Mouse (Mus musculus): ENCODE results near the gene Mrs2.
"Not testable (repeated sequence)": the region's sequence is repeated elsewhere in the genome, so short reads cannot be mapped to it uniquely, and the experiment has no call there.

The Mrs2 gene

GRCm38 (mm10) chr13:24981031-24981430, 39.1 kb downstream of the Mrs2 start:
- no peak for DNase-seq (ENCODE audit: low read depth, low spot score)

DNA sequence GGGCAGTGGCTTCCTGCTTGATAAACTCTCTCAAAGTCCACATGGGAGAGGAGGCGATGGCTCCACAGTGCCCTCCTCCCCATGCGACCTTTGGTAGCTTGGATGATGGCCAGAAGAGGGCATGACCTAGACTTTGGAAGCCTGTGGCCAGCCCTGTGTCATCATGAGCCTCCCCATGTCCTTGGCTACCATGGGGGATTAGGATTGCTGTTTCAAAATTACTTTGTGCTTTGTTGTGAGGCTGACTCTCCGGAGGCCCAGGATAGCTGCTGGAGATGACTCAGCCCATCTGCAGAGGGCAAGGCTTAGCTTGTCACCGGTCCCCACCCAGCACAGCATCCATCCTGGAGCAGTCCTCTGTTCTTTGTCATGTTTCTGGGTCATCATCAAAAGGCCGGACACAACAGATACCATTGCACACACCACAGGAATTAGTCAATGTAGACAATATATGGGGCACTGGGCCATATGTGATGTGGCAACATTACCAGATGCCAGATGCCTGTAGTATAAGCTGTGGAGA, 42.3 kb downstream of the Mrs2 start:
- peak; percentile 78 for DNase-seq (ENCODE audit: low read depth, low spot score)

DNA sequence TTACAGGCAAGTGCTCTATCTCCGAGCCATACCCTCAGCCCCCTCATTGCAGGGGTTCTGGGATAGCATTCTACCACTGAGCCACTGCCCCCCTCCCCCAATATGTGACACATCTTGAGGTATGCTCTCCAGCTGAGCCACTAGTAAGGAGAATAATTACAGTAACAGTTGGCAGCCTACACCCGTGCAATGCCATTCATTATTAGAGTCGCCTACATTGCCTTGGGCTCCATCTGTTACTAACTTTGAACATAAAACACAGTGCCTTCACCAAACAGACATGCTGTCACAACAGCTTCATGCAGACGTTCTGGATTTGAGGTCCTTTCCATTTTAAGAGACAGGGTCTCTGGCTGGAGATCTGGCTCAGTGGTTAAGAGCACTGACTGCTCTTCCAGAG, 43.8 kb downstream of the Mrs2 start:
- DNase-seq (ENCODE audit: low read depth, low spot score) = no peak

GRCm38 (mm10) chr13:24971776-24972175, 48.4 kb downstream of the Mrs2 start:
- not testable (repeated sequence) for DNase-seq (ENCODE audit: low read depth, low spot score)

DNA sequence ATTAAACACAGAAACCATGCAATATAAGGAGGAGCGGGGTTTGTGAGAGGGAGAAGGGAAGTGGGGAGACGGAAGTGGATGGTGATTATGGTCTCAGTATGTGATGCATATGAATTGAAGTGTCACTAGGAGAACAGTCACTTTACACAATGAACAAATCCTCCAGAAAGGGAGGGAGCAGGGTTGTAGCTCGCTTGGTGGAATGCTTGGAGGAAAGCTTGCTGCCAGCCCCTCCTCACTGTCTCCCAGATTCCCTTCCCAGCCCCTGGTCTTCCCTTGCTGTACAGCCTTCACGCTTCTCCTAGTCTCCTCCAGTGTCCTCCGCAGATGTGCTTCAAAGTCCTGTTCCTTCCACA, 54.4 kb downstream of the Mrs2 start:
- DNase-seq (ENCODE audit: low read depth, low spot score) = no peak

GRCm38 (mm10) chr13:24965130-24965845, 54.9 kb downstream of the Mrs2 start:
- no peak for DNase-seq (ENCODE audit: low read depth, low spot score)

GRCm38 (mm10) chr13:24962119-24962518, 58.1 kb downstream of the Mrs2 start:
- no peak for DNase-seq (ENCODE audit: low read depth, low spot score)

- DNase-seq (ENCODE audit: low read depth, low spot score) = no peak
These were observed 60.1 kb downstream of the Mrs2 start for GRCm38 (mm10) chr13:24960084-24960483.

DNA sequence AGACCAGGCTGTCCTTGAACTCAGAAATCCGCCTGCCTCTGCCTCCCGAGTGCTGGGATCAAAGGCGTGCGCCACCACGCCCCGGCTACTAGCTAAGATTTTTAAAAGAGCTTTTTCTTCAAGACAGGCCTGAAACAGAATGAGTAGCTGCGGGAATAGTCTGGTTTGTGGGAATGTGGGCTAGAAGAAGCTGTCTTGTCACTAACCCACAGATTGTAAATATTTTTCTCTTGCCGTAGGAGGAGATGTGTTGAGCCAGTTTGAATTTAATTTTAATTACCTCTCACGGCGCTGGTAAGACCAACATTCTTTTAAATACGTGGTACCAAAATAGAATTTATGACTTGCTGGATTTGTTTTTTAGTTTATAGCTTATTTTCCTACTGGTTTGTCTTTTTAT, 61.5 kb downstream of the Mrs2 start:
- no peak for DNase-seq (ENCODE audit: low read depth, low spot score)

DNA sequence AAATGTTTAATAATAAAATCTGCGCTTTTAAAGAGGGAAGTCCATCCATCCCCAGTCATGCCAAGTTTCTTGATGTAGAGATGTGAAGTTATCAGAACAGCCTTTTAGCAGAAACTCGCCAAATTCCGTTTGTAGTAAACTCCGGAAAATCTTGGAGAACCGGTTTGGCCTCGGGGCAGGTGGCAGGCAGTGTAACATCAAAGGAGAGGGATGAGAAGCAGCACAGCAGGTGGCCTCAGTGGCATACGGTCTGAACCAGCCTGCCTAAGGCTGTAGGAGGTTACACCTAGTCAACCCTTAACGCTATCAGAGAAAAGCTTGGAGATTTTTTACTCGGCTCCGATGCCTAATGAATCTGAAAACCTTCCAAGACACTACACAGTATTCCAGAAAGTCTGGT, 64.7 kb downstream of the Mrs2 start:
- DNase-seq (ENCODE audit: low read depth, low spot score) = no peak

DNA sequence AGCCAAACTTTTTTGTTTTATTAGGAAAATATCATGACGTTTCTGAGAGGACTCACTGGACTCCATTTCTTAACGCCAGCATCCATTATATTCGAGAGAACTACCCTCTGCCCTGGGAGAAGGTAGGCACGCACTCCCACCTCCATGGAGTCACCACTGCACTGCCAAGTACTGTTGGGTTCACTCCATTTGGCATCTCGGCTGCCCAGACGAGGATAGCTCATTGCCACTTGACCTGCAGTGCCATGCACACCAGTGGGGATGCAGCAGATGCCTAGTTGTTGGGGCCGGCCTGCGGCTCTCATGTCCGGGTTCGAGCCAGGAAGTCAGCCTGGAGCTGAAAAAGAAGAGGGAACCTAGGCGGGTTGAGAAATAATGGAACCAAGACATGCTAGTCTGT, 65.1 kb downstream of the Mrs2 start:
- no peak for DNase-seq (ENCODE audit: low read depth, low spot score)

- DNase-seq (ENCODE audit: low read depth, low spot score) = no peak
These were observed 67.5 kb downstream of the Mrs2 start for GRCm38 (mm10) chr13:24952659-24953058.

- peak; percentile 47 for DNase-seq (ENCODE audit: low read depth, low spot score)
These were observed 71.3 kb downstream of the Mrs2 start for GRCm38 (mm10) chr13:24948870-24949269.

- no peak for DNase-seq (ENCODE audit: low read depth, low spot score)
These were observed 73.0 kb downstream of the Mrs2 start for GRCm38 (mm10) chr13:24947158-24947557.

GRCm38 (mm10) chr13:24945567-24945966, 74.6 kb downstream of the Mrs2 start:
- peak; percentile 14 for DNase-seq (ENCODE audit: low read depth, low spot score)

DNA sequence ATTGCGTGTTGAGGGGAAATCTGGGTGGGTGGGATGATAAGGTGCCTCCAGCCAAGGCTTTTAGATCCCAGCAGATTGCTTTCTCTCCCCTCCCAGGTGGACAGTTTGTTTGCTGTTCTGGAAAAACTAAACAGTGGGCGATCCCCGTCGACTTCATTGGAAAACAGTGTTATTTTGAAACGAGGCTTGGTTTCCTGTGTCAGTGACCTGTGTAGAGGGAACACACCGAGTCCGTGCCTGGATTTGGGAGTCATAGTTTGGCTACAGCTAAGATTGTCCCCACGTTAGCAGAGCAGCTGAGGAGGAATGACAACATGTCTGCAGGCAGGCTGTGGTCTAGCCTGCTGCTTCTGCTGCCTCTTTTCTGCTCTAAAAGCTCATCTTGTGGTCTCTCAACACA, 76.9 kb downstream of the Mrs2 start:
- DNase-seq (ENCODE audit: low read depth, low spot score) = no peak

DNA sequence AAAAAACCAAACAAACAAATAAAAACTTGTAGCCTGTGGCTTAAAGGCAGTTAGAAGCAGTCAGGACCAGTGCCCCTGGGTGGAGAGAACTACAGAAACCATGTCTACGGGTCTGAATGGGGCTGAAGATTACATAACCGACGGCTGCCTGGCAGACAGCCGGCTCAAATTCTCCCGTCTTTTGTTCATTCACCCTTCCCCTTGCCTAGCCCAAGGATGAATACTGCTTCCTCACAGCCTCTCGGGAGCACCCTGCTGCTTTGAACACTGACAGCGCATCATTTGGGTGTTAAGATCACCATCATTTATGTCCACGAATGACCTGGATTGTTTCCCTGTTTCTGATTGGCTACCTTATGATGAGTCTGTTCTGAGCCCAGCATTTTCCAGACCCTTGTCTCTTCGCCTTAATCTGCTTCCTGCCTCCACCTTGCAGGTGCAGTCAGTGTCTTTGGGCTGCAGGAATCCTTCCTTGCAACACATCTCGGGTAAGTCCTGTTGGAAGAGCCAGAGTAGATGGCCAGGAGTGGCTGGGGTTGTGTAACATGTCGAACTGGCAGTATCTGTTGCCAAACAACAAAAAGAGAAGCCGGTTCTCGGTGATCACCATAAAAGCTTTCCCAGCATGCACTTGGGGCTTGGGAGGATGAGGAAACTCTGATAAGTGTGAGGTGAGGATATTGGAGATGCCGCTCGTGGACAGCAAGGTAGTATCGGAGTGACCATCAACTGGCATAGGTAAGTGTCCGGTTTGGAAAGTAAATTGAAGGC, 77.5 kb downstream of the Mrs2 start, which contains the start of gene Gpld1:
Gene Gpld1 (plus strand): TSS at position 641 of the 771 bp plus-strand sequence.
- DNase-seq (ENCODE audit: low read depth, low spot score) = no peak

GRCm38 (mm10) chr13:24939472-24939871, 80.7 kb downstream of the Mrs2 start:
- DNase-seq (ENCODE audit: low read depth, low spot score) = no peak

DNA sequence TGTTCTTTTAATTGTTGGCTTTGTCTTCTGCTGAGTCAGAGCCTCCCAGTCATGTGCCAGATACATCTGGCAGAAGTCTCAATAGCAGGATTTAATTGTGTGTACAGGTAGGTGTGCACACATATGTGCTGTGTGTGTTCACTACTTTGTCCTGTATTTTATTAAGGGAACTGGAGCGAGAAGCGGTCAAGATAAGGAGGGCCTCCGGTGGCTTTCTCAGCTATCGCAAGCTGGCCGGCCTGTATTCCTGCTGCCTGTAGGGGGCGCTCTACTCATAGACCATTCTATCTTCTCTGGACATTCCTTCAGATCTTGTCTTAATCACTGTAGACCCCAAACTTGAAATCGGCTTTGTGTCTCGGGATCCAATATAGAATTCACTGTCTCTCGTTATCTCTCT, 81.5 kb downstream of the Mrs2 start:
- DNase-seq (ENCODE audit: low read depth, low spot score) = peak; percentile 66

DNA sequence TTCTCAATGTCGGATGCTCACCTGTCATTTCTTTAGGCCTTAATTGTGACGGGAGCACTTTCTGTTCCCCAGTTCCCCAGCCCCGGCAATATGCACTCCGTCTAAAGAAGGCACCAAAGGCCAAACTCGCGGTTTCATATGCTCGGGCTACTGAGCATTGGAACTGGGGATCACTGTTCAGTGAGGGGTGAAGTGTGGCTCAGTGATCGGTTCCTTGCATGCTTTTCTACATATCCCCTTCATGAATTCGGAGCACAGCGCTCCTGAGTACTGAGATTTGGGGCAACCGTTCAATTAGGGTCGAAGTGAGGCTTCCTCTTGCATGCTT, 82.4 kb downstream of the Mrs2 start:
- no peak for DNase-seq (ENCODE audit: low read depth, low spot score)

Measured in 3T3-L1 (cell line).